Mouse (Mus musculus): ENCODE measurements around the gene Slc15a2. TPM values are rescaled to one million over a fixed set of nuclear protein-coding genes. Genes with fewer than 3 reads are reported as not detected.

Gene Slc15a2
- 5.5 and 7.1 TPM in 2 replicates for polyA plus RNA-seq (2012; rRNA removed)

DNA sequence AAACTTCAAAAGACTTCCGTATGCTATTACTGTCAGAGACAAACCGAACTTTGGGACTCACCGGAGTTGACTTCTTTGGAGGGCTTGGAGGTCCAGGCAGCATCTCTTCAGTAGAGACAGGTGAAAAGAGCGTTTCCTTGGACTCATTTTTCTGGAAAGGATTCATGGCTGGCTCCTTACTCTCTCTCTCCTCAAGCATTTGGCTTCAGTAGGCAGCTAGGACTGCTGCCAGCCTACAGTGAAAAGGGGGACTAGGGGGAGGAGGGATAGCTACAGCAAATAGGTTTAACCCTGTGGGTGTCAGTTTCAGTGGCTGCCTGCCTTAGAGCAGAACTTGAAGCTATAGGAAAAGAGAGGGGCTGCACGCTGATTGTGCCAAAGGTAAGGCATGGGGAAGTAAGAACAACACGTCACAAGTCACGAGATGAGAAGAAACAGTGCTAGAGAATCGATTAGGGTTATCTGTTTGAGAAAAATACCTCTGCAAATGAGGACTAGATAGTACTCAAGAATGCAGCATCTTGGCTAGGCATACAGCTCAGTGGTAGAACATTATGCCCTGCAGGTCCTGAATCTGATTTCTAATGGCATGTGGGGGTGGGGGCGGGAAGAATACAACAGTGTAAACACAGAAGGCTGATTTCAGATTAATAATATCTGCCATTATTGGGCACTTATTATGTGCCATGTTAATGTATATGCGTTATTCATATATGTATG lies at the start of gene Slc15a2:
Slc15a2 (minus strand) TSS at position 369 of the 720 bp plus-strand sequence.
- H3K4me1 ChIP-seq (replicated peaks; ENCODE audit: control insufficient read depth, insufficient read depth, low read length): no peaks in the 10 kb centered on the region
- DNase-seq: no peak
- no peak within 1 kb of the TSS for H3K4me3 ChIP-seq (ENCODE audit: control insufficient read depth, insufficient read depth, low read length)
- no peak within 1 kb of the TSS for H3K27ac ChIP-seq (ENCODE audit: control insufficient read depth, insufficient read depth, low read length)
- 82% methylated on average over 10 of the region's 10 CpGs for WGBS
- TF ChIP-seq CTCF (IDR thresholded peaks at IDR 0.05; ENCODE audit: borderline replicate concordance, control insufficient read depth, extremely low read depth, insufficient read depth, low read length, poor library complexity): no peak
- TF ChIP-seq POLR2A (IDR thresholded peaks at IDR 0.05; ENCODE audit: control insufficient read depth, extremely low read depth, insufficient read depth, low read length, poor library complexity): no peak
- H3K36me3 ChIP-seq (ENCODE audit: control insufficient read depth, insufficient read depth, low read length): no peaks in the 10 kb centered on the region
- H3K27me3 ChIP-seq (ENCODE audit: control insufficient read depth, insufficient read depth, low read length): no peaks in the 10 kb centered on the region

DNA sequence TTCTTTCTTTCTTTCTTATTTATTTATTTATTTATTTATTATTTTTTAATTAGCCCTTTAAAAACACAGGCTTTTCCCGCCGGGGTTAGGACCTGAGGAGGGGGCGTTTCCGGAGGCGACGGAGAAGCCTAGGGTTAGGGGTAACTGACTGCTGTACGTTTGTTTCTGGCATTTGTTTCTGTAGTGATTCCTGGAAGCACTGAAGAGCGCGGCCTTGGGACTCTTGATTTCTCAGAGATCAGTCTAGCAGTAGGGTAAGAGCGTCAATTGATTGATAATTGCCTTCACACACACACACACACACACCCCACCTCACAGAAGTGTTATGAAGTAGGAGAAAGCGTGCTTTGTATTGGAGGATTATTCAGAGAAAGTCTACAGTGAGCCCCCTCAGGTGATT lies 44.1 kb upstream of the Slc15a2 start:
- TF ChIP-seq CTCF (IDR thresholded peaks at IDR 0.05; ENCODE audit: borderline replicate concordance, control insufficient read depth, extremely low read depth, insufficient read depth, low read length, poor library complexity) (no peak), POLR2A (IDR thresholded peaks at IDR 0.05; ENCODE audit: control insufficient read depth, extremely low read depth, insufficient read depth, low read length, poor library complexity) (no peak)
- 26% methylated on average over 11 of the region's 11 CpGs for WGBS
- H3K36me3 ChIP-seq (ENCODE audit: control insufficient read depth, insufficient read depth, low read length): no peaks in the 10 kb centered on the region
- no peak for DNase-seq
- H3K27me3 ChIP-seq (ENCODE audit: control insufficient read depth, insufficient read depth, low read length): no peaks in the 10 kb centered on the region
- no peak overlapping the region for H3K27ac ChIP-seq (ENCODE audit: control insufficient read depth, insufficient read depth, low read length)
- H3K4me3 ChIP-seq (ENCODE audit: control insufficient read depth, insufficient read depth, low read length): peak overlapping the region; percentile 73; the same call in 1 of the 2 replicates
- peaks cover 8% of the 10 kb centered on the region for H3K4me1 ChIP-seq (replicated peaks; ENCODE audit: control insufficient read depth, insufficient read depth, low read length)

DNA sequence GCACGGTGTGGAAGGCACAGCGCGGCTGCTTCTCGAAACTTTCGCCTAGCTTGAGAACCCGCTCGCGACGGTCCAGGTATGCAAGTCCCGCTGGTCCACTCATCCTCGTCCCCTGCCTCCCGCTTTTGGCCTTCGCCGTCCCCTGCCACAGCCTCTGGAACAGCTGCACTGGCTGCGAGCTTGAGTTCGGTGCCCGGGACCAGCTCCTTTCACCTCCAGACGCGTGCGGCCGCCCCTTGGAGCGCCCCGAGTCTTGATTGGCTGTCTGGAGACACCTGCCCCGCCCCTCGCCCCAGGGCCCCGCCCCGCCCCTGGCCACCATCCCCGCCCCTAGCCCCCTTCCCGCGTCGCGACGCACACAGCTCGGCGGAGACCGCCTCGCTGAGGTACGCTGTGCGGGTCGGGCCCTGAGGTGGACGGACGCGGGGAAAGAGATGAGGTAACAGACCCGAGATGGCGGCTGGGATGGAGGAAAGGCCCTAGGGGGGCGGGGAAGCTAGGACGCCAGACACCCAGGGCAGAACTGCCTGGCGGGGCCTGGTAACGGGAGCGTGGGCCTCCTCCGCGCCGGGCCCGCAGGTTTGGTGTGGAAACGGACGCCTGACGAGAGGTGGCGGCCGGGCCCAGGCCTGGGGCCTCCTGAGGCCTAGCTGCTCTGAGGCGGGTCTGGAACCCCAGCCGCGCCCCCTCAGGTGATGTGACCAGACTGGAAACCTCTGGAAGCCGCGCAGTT lies 43.5 kb upstream of the Slc15a2 start, which contains the start of gene Iqcb1:
Iqcb1 (plus strand) TSS at position 332 of the 733 bp plus-strand sequence.
- under 1% methylated on average over 61 of the region's 64 CpGs for WGBS
- no peaks in the 10 kb centered on the region for H3K27me3 ChIP-seq (ENCODE audit: control insufficient read depth, insufficient read depth, low read length)
- DNase-seq: peak; percentile 85
- H3K4me3 ChIP-seq (ENCODE audit: control insufficient read depth, insufficient read depth, low read length): peak within 1 kb of the TSS; percentile 85
- H3K27ac ChIP-seq (ENCODE audit: control insufficient read depth, insufficient read depth, low read length): no peak within 1 kb of the TSS
- H3K36me3 ChIP-seq (ENCODE audit: control insufficient read depth, insufficient read depth, low read length): no peaks in the 10 kb centered on the region
- peak; percentile 61; the same call in 1 of the 2 replicates for TF ChIP-seq POLR2A (IDR thresholded peaks at IDR 0.05; ENCODE audit: control insufficient read depth, extremely low read depth, insufficient read depth, low read length, poor library complexity)
- 0 out of 2 replicates have a peak, but pooled peaks have one; percentile 44 for TF ChIP-seq CTCF (IDR thresholded peaks at IDR 0.05; ENCODE audit: borderline replicate concordance, control insufficient read depth, extremely low read depth, insufficient read depth, low read length, poor library complexity)
- H3K4me1 ChIP-seq (replicated peaks; ENCODE audit: control insufficient read depth, insufficient read depth, low read length): peaks cover 8% of the 10 kb centered on the region

DNA sequence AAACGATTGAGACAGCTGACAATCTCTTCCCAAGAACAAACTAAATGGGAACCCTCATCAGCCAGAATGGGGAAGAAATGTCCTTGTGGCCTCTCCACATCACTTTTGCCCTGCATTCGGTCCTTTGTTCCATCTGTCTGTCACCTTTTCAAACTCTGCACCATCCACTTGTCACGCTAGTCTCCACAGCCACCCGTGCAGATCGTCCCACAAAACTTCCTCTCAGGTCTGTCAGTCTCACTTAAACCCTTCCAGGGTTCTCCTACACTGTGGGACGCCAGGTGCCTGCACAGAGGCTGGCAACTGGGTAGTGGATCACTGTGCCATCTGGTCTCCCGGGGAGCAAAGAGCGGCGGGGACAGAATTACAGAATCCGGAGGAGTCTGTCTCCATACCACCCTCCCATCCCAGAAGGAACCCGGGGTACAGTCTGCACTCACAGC lies 42.9 kb upstream of the Slc15a2 start:
- TF ChIP-seq POLR2A (IDR thresholded peaks at IDR 0.05; ENCODE audit: control insufficient read depth, extremely low read depth, insufficient read depth, low read length, poor library complexity) (no peak), CTCF (IDR thresholded peaks at IDR 0.05; ENCODE audit: borderline replicate concordance, control insufficient read depth, extremely low read depth, insufficient read depth, low read length, poor library complexity) (no peak)
- 9% methylated on average over 11 of the region's 11 CpGs for WGBS
- no peaks in the 10 kb centered on the region for H3K36me3 ChIP-seq (ENCODE audit: control insufficient read depth, insufficient read depth, low read length)
- no peak overlapping the region for H3K27ac ChIP-seq (ENCODE audit: control insufficient read depth, insufficient read depth, low read length)
- H3K4me1 ChIP-seq (replicated peaks; ENCODE audit: control insufficient read depth, insufficient read depth, low read length): peaks cover 8% of the 10 kb centered on the region
- no peak for DNase-seq
- peak overlapping the region; percentile 85 for H3K4me3 ChIP-seq (ENCODE audit: control insufficient read depth, insufficient read depth, low read length)
- H3K27me3 ChIP-seq (ENCODE audit: control insufficient read depth, insufficient read depth, low read length): no peaks in the 10 kb centered on the region

DNA sequence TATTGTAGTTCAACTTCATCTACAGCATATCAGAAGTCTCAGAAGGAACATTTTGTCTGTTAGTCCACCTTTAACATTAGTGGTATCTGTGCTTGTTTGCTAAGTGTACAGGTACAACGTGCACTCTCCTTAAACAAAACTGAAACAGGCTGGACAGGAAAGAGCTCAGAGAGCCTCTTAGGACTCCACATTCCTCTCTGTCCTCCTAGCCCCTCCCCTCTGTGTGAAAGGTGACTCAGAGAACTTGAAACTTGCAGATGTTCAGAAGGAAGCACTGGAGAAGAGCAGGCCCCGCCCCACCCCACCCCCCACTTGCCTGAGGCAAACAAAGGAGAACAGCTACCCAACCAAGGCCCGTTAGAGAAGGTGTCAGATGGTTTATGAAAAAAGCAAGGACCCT lies 36.7 kb upstream of the Slc15a2 start:
- no peaks in the 10 kb centered on the region for H3K36me3 ChIP-seq (ENCODE audit: control insufficient read depth, insufficient read depth, low read length)
- H3K27me3 ChIP-seq (ENCODE audit: control insufficient read depth, insufficient read depth, low read length): no peaks in the 10 kb centered on the region
- peak; percentile 49 for DNase-seq
- no peak overlapping the region for H3K27ac ChIP-seq (ENCODE audit: control insufficient read depth, insufficient read depth, low read length)
- no peak overlapping the region for H3K4me3 ChIP-seq (ENCODE audit: control insufficient read depth, insufficient read depth, low read length)
- TF ChIP-seq CTCF (IDR thresholded peaks at IDR 0.05; ENCODE audit: borderline replicate concordance, control insufficient read depth, extremely low read depth, insufficient read depth, low read length, poor library complexity): no peak
- no peak for TF ChIP-seq POLR2A (IDR thresholded peaks at IDR 0.05; ENCODE audit: control insufficient read depth, extremely low read depth, insufficient read depth, low read length, poor library complexity)
- WGBS: under 1% methylated on average over 3 of the region's 3 CpGs
- no peaks in the 10 kb centered on the region for H3K4me1 ChIP-seq (replicated peaks; ENCODE audit: control insufficient read depth, insufficient read depth, low read length)

DNA sequence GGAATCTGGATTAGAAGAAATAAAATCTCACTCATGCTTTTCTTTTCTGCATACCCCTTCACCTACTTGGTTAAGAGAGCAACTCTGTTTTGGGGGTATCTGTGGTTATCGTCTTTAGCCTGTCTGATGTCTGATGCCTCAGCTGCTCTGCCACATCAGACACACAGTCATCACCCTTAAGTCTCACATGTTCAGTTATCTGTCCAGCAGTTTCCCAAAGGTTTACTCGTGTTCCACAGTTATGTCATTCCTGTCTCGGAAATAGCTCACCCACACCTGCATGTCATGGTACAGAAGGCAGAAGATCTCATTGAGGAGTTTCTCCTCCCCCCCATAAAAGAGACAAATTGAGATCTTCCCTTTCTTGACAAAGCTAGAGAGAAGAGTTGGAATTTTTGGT lies 36.0 kb upstream of the Slc15a2 start:
- DNase-seq: no peak
- TF ChIP-seq CTCF (IDR thresholded peaks at IDR 0.05; ENCODE audit: borderline replicate concordance, control insufficient read depth, extremely low read depth, insufficient read depth, low read length, poor library complexity) (no peak), POLR2A (IDR thresholded peaks at IDR 0.05; ENCODE audit: control insufficient read depth, extremely low read depth, insufficient read depth, low read length, poor library complexity) (no peak)
- no peak overlapping the region for H3K27ac ChIP-seq (ENCODE audit: control insufficient read depth, insufficient read depth, low read length)
- no peaks in the 10 kb centered on the region for H3K27me3 ChIP-seq (ENCODE audit: control insufficient read depth, insufficient read depth, low read length)
- H3K4me1 ChIP-seq (replicated peaks; ENCODE audit: control insufficient read depth, insufficient read depth, low read length): no peaks in the 10 kb centered on the region
- WGBS: 81% methylated on average over 3 of the region's 3 CpGs
- no peak overlapping the region for H3K4me3 ChIP-seq (ENCODE audit: control insufficient read depth, insufficient read depth, low read length)
- H3K36me3 ChIP-seq (ENCODE audit: control insufficient read depth, insufficient read depth, low read length): no peaks in the 10 kb centered on the region

Data from thymus, adult 2 months (tissue).